ENCODE assay signal across 11 mouse cellular contexts in the genomic region with DNA sequence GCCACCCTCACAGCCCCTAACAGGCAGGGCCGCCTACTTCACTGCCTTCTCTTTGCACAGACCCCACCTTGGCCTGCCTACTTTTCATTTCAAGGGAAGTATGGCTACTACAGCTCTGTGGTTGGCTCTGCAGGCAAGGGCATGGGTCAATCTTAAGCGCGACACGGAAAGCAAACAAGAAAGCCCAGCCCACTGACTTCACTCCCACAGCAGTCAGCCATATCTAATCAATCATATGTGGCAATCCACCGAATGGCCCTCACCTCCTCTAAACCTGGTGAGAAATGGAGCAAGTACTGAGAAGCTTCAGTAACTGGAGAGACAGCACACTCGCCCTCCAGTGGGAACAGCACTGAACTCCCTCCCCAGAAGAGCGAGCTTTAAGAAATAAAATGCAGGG. TPM values are rescaled to one million over a fixed set of nuclear protein-coding genes. Genes with fewer than 3 reads are reported as not detected.
A peak's percentile ranks its signal among the peaks of the same experiment; 100 is the strongest.
DNase-seq lines count a peak whose midpoint lies in the region; ATAC-seq and TF ChIP-seq lines count a peak whose summit lies in the region.
"Had no signal": no experiment of that assay in that cellular context is flagged by ENCODE, and none has a peak within 500 bp of the region (broad histone marks: within the 10 kb centered on the region; RNA-seq: fewer than 3 reads in every experiment).

No protein-coding gene starts in this region.

- ATAC-seq in lung, postnatal 0 days, result no peak
- ATAC-seq in intestine, embryonic 15.5 days, result peak; percentile 26
- no peak for ATAC-seq in hindbrain, embryonic 13.5 days (ENCODE audit: low FRiP score)

- H3K4me1 ChIP-seq in lung, postnatal 0 days (ENCODE audit: insufficient read depth, low read depth, low read length), result peaks cover 6% of the 10 kb centered on the region; the same call in 1 of the 2 replicates
- peaks cover 7% of the 10 kb centered on the region; the same call in 1 of the 2 replicates for H3K4me1 ChIP-seq in intestine, embryonic 15.5 days (replicated peaks)
- peaks cover 31% of the 10 kb centered on the region for H3K4me1 ChIP-seq in hindbrain, embryonic 13.5 days (replicated peaks)

- no peak overlapping the region for H3K4me2 ChIP-seq in lung, postnatal 0 days (replicated peaks; ENCODE audit: low read depth, low read length)
- H3K4me2 ChIP-seq in intestine, embryonic 15.5 days (replicated peaks), result peak overlapping the region; percentile 26
- H3K4me2 ChIP-seq in hindbrain, embryonic 13.5 days, result no peak overlapping the region
- H3K4me2 ChIP-seq: heart, embryonic 15.5 days had no signal

- H3K9ac ChIP-seq in lung, postnatal 0 days (replicated peaks; ENCODE audit: low read depth), result no peak overlapping the region
- no peak overlapping the region for H3K9ac ChIP-seq in intestine, embryonic 15.5 days
- no peak overlapping the region for H3K9ac ChIP-seq in hindbrain, embryonic 13.5 days
- H3K9ac ChIP-seq: heart, embryonic 15.5 days had no signal

- H3K4me3 ChIP-seq in lung, postnatal 0 days (ENCODE audit: low read depth, low read length), result no peak overlapping the region
- no peak overlapping the region for H3K4me3 ChIP-seq in intestine, embryonic 15.5 days (replicated peaks)
- no peak overlapping the region for H3K4me3 ChIP-seq in hindbrain, embryonic 13.5 days
- H3K4me3 ChIP-seq: heart, embryonic 15.5 days had no signal

- no peaks in the 10 kb centered on the region for H3K9me3 ChIP-seq in lung, postnatal 0 days (ENCODE audit: low read length)
- H3K9me3 ChIP-seq in intestine, embryonic 15.5 days, result no peaks in the 10 kb centered on the region
- H3K9me3 ChIP-seq in hindbrain, embryonic 13.5 days, result no peaks in the 10 kb centered on the region
- H3K9me3 ChIP-seq: heart, embryonic 15.5 days had no signal

- H3K27me3 ChIP-seq in lung, postnatal 0 days (replicated peaks; ENCODE audit: insufficient read depth, low read length), result no peaks in the 10 kb centered on the region
- no peaks in the 10 kb centered on the region for H3K27me3 ChIP-seq in intestine, embryonic 15.5 days (replicated peaks)
- H3K27me3 ChIP-seq in hindbrain, embryonic 13.5 days, result peaks cover 5% of the 10 kb centered on the region
- H3K27me3 ChIP-seq: heart, embryonic 15.5 days had no signal

- no peak overlapping the region for H3K27ac ChIP-seq in lung, postnatal 0 days (ENCODE audit: low read length)
- H3K27ac ChIP-seq in intestine, embryonic 15.5 days, result no peak overlapping the region
- H3K27ac ChIP-seq in hindbrain, embryonic 13.5 days, result no peak overlapping the region
- H3K27ac ChIP-seq: heart, embryonic 15.5 days; macrophage had no signal

- no peak; the same call in 1 of the 2 replicates for TF ChIP-seq CTCF in lung, postnatal 0 days (IDR thresholded peaks at IDR 0.05)

- no peaks in the 10 kb centered on the region for H3K36me3 ChIP-seq in lung, postnatal 0 days (ENCODE audit: insufficient read depth, low read length)
- no peaks in the 10 kb centered on the region for H3K36me3 ChIP-seq in intestine, embryonic 15.5 days
- no peaks in the 10 kb centered on the region for H3K36me3 ChIP-seq in hindbrain, embryonic 13.5 days
- H3K36me3 ChIP-seq: heart, embryonic 15.5 days had no signal

- peak; percentile 26 for DNase-seq in lung, postnatal 0 days (ENCODE audit: low spot score)
- no peak for DNase-seq in lung, postnatal 14 days
- peak; percentile 73 for DNase-seq in adrenal gland, postnatal 14 days
- DNase-seq in mesoderm, embryonic 11.5 days (ENCODE audit: low read depth, low spot score), result peak; percentile 35
- no peak for DNase-seq in gastrocnemius, postnatal 4 days (ENCODE audit: low spot score in 2 of 2)
- DNase-seq: cerebellum, adult 2 months; kidney, adult 18-20 months had no signal

- no peak for TF ChIP-seq EP300 in lung, postnatal 0 days (IDR thresholded peaks at IDR 0.05)

- WGBS in lung, postnatal 0 days, result 47% methylated on average over 7 of the region's 7 CpGs
- WGBS in intestine, embryonic 15.5 days, result 38% methylated on average over 7 of the region's 7 CpGs
- WGBS in hindbrain, embryonic 13.5 days, result 31% methylated on average over 7 of the region's 7 CpGs

RNA-seq across cellular contexts. Expression of a gene that starts 4.0 kb away (rescaled TPM):
- polyA plus RNA-seq in lung, postnatal 0 days (2015; fragmentation: Nextera tagmentation; extraction: Ambion mirVana), result 19.3 and 22.8 TPM in 2 replicates
- 85.4 and 102 TPM in 2 replicates for total RNA-seq in adrenal gland, postnatal 14 days (2021)
- polyA plus RNA-seq in intestine, embryonic 15.5 days (2015; fragmentation: Nextera tagmentation; extraction: Ambion mirVana), result 42.6 and 43.9 TPM in 2 replicates
- polyA plus RNA-seq in hindbrain, embryonic 13.5 days (2015; fragmentation: Nextera tagmentation; extraction: Ambion mirVana), result 34.2 and 35.4 TPM in 2 replicates
- 10 to 100 TPM; 41.2 to 49.7 TPM for total RNA-seq in gastrocnemius, postnatal 4 days (2021)

Comparison
In these comparisons a context has a peak if more than half of its experiments do, and no peak if none do; other contexts are left out.
1. DNase-seq: peak in lung, postnatal 0 days (single experiment), adrenal gland, postnatal 14 days (single experiment) and mesoderm, embryonic 11.5 days (single experiment); none in lung, postnatal 14 days (single experiment) and gastrocnemius, postnatal 4 days (0 of 2).